Mouse (Mus musculus) cerebellum, adult 11-12 months (tissue): ENCODE results near the gene Trpm2.
A peak's percentile ranks its signal among the peaks of the same experiment; 100 is the strongest.
"Not testable (repeated sequence)": the region's sequence is repeated elsewhere in the genome, so short reads cannot be mapped to it uniquely, and the experiment has no call there.

Experiments
- DNase-seq: peaks from one replicate; pipeline ENCODE4 v3.0.0; 2022

The Trpm2 gene

GRCm38 (mm10) chr10:77970481-77970880 lies at the start of gene Trpm2:
Trpm2 (minus strand) TSS chr10:77970563.
- DNase-seq = no peak

GRCm38 (mm10) chr10:78019984-78020383 lies 49.6 kb upstream of the Trpm2 start:
- DNase-seq = not testable (repeated sequence)

GRCm38 (mm10) chr10:78019291-78019690 lies 48.9 kb upstream of the Trpm2 start:
- DNase-seq = no peak

GRCm38 (mm10) chr10:78018797-78019203 lies 48.4 kb upstream of the Trpm2 start:
- DNase-seq = peak; percentile 49

- DNase-seq = no peak
These were observed 46.0 kb upstream of the Trpm2 start for GRCm38 (mm10) chr10:78016366-78016765.

- DNase-seq = no peak
These were observed 45.1 kb upstream of the Trpm2 start for GRCm38 (mm10) chr10:78015489-78015888.

- no peak for DNase-seq
These were observed 42.5 kb upstream of the Trpm2 start for GRCm38 (mm10) chr10:78012661-78013495.

GRCm38 (mm10) chr10:78011116-78011515 lies 40.8 kb upstream of the Trpm2 start:
- not testable (repeated sequence) for DNase-seq

- DNase-seq = no peak
These were observed 40.0 kb upstream of the Trpm2 start for GRCm38 (mm10) chr10:78010335-78010734.

- no peak for DNase-seq
These were observed 39.6 kb upstream of the Trpm2 start, which contains the start of gene Pfkl for GRCm38 (mm10) chr10:78009945-78010293. Pfkl (minus strand) TSS chr10:78010083.

GRCm38 (mm10) chr10:78009184-78009944 lies 39.0 kb upstream of the Trpm2 start:
- DNase-seq = peak; percentile 94

GRCm38 (mm10) chr10:78008169-78008568 lies 37.8 kb upstream of the Trpm2 start:
- DNase-seq = no peak

GRCm38 (mm10) chr10:78007203-78007602 lies 36.8 kb upstream of the Trpm2 start:
- DNase-seq = no peak

GRCm38 (mm10) chr10:78005791-78006438 lies 35.6 kb upstream of the Trpm2 start:
- no peak for DNase-seq

GRCm38 (mm10) chr10:78004479-78005100 lies 34.2 kb upstream of the Trpm2 start:
- DNase-seq = no peak

- DNase-seq = no peak
These were observed 32.0 kb upstream of the Trpm2 start for GRCm38 (mm10) chr10:78002316-78002715.

- no peak for DNase-seq
These were observed 31.4 kb upstream of the Trpm2 start for GRCm38 (mm10) chr10:78001796-78002195.

- no peak for DNase-seq
These were observed 29.8 kb upstream of the Trpm2 start for GRCm38 (mm10) chr10:78000200-78000599.

GRCm38 (mm10) chr10:77995639-77996038 lies 25.3 kb upstream of the Trpm2 start:
- DNase-seq = no peak

GRCm38 (mm10) chr10:77985775-77986174 lies 15.4 kb upstream of the Trpm2 start:
- no peak for DNase-seq

GRCm38 (mm10) chr10:77984660-77985059 lies 14.3 kb upstream of the Trpm2 start:
- peak; percentile 57 for DNase-seq

- DNase-seq = peak; percentile 99
These were observed 8.3 kb upstream of the Trpm2 start, which contains the start of gene 1810043G02Rik for GRCm38 (mm10) chr10:77978351-77979350. 1810043G02Rik (plus strand) TSS chr10:77978524.
